Mouse (Mus musculus): Measurements from ENCODE around the gene Amd1. TPM values are rescaled to one million over a fixed set of nuclear protein-coding genes. Genes with fewer than 3 reads are reported as not detected.
A peak's percentile ranks its signal among the peaks of the same experiment; 100 is the strongest.

Gene Amd1
- polyA plus RNA-seq, 1 experiment from 2014 or later, result 110 TPM

DNA sequence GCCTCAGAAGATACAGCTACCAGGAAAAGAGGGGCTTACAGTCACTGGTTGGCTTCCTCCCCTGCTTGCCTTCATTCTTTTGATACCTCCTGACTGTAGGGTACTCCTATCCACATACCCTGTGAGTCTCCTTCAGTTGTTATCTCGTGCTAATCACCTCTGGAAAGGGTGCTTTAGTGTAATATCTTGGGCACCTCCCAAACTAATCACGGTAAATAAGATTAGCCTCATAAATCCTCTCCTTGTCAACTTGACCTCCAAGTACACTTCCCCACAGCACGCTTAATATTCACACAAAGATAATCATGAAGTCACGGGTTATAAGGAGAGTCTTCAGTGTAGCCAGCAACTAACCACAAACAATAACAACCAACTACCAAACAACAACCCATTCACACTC lies 40.0 kb upstream of the Amd1 start:
- Histone ChIP-seq H3K4me1 (ENCODE audit: control insufficient read depth, insufficient read depth, low read length) (no peaks in the 10 kb centered on the region), H3K4me2 (ENCODE audit: low read depth, severe bottlenecking) (no peak overlapping the region), H3K4me3 (ENCODE audit: low read depth, low read length) (no peak overlapping the region), H3K27ac (replicated peaks; ENCODE audit: low read depth, low read length) (no peak overlapping the region), H3K27me3 (ENCODE audit: control insufficient read depth, insufficient read depth, low read length) (no peaks in the 10 kb centered on the region), H3K9ac (ENCODE audit: low read length) (no peak overlapping the region), H3K9me3 (ENCODE audit: control insufficient read depth, low read length) (no peaks in the 10 kb centered on the region), H3K36me3 (ENCODE audit: control insufficient read depth, insufficient read depth, low read length) (no peaks in the 10 kb centered on the region)
- DNase-seq (ENCODE audit: low spot score) (no peak), ATAC-seq (ENCODE audit: insufficient number of reproducible peaks, low FRiP score, low TSS enrichment, low read depth) (no peak)
- WGBS, result 83% methylated on average over 4 of the region's 4 CpGs

DNA sequence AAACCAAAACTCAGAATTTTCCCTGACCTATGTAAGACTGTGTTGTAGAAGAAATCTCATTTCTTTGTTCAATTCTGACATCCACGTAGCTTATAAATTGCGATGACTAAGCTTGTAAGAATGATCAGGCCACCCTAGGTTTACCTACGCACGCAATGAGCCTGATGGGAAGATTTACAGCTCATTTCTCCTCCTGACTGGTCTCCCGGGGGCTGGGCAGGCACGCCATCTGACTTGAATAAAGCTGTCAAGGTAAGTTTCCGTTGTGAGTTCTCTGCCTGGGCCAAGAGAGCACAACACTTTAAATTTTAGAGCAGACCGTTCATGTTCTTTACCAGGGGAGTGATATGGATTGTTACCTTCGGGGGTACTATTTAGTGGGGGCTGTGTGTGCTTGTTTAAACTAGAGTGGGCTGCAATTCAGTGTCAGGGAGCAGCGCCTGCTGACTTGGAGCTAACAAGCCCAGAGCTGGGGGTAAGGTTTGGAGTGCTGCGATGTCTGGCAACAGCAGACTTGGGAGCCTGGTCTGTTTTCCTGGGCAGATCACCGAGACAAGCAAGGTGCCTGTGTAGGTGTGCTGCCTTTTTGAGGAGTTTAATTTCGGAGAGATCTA lies 37.5 kb upstream of the Amd1 start, which contains the start of gene Cdk19:
Gene Cdk19, plus strand, starts transcription at position 214 of the 614 bp plus-strand sequence.
- H3K4me3 ChIP-seq (ENCODE audit: low read depth, low read length), result no peak within 1 kb of the TSS
- H3K9me3 ChIP-seq (ENCODE audit: control insufficient read depth, low read length), result no peaks in the 10 kb centered on the region
- H3K4me2 ChIP-seq (ENCODE audit: low read depth, severe bottlenecking), result peak within 1 kb of the TSS; percentile 20; the same call in 1 of the 2 replicates
- H3K36me3 ChIP-seq (ENCODE audit: control insufficient read depth, insufficient read depth, low read length), result no peaks in the 10 kb centered on the region
- ATAC-seq (ENCODE audit: insufficient number of reproducible peaks, low FRiP score, low TSS enrichment, low read depth), result peak; percentile 47; the same call in 1 of the 2 replicates
- peak; percentile 65 for DNase-seq (ENCODE audit: low spot score)
- 15% methylated on average over 13 of the region's 13 CpGs for WGBS
- H3K4me1 ChIP-seq (ENCODE audit: control insufficient read depth, insufficient read depth, low read length), result no peaks in the 10 kb centered on the region
- H3K27me3 ChIP-seq (ENCODE audit: control insufficient read depth, insufficient read depth, low read length), result no peaks in the 10 kb centered on the region
- H3K27ac ChIP-seq (replicated peaks; ENCODE audit: low read depth, low read length), result 0 out of 2 replicates have a peak within 1 kb of the TSS, but pooled peaks have one; percentile 21
- no peak within 1 kb of the TSS; the same call in 1 of the 2 replicates for H3K9ac ChIP-seq (ENCODE audit: low read length)

DNA sequence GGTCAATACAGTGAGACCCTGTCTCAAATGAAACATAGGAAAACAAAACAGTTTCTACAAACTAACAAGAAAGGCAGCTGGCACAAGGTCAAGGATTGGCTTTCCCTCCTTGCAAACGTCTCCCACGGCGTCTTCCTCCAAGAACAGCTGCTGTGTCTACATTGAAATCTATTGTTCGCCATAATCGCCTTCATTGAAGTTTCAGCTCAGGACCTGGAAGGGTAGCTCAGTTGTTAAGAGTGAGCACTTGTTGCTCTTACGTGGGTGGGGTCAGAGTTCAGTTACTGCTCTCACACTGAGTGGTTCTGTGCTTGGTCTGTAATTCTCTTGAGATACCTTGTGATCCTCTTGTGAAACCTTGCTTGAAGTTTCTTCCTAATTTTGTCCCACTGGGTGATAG lies 30.9 kb upstream of the Amd1 start:
- 87% methylated on average over 6 of the region's 6 CpGs for WGBS
- ATAC-seq (ENCODE audit: insufficient number of reproducible peaks, low FRiP score, low TSS enrichment, low read depth), result no peak
- H3K4me2 ChIP-seq (ENCODE audit: low read depth, severe bottlenecking), result no peak overlapping the region

DNA sequence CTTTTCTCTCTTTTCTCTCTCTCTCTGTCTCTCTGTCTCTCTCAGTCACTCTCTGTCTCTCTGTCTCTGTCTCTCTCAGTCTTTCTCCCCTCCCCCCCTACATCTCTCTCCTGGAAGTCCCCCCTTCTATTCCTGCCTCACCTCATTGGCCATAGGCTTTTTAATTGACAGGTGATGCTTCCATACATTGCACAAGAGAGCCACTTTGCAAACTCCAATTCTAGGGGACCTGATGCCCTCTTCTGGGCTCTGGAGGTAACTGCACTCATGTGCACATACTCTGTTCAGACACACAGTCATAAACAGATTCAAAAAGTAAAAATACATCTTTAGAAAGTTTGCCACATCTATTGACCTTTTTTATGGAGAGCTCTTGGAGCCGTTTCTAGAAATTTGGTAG lies 28.3 kb upstream of the Amd1 start:
- Histone ChIP-seq H3K4me1 (ENCODE audit: control insufficient read depth, insufficient read depth, low read length) (no peaks in the 10 kb centered on the region), H3K9ac (ENCODE audit: low read length) (no peak overlapping the region), H3K36me3 (ENCODE audit: control insufficient read depth, insufficient read depth, low read length) (no peaks in the 10 kb centered on the region), H3K9me3 (ENCODE audit: control insufficient read depth, low read length) (no peaks in the 10 kb centered on the region), H3K27ac (replicated peaks; ENCODE audit: low read depth, low read length) (no peak overlapping the region), H3K4me2 (ENCODE audit: low read depth, severe bottlenecking) (no peak overlapping the region), H3K27me3 (ENCODE audit: control insufficient read depth, insufficient read depth, low read length) (no peaks in the 10 kb centered on the region), H3K4me3 (ENCODE audit: low read depth, low read length) (no peak overlapping the region)
- no peak for ATAC-seq (ENCODE audit: insufficient number of reproducible peaks, low FRiP score, low TSS enrichment, low read depth)
- DNase-seq (ENCODE audit: low spot score), result no peak
- WGBS, result 80% methylated on average over 1 of the region's 1 CpGs

More for the DNA sequence above, 30.9 kb upstream of the Amd1 start:
- no peak for DNase-seq (ENCODE audit: low spot score)
- Histone ChIP-seq H3K4me1 (ENCODE audit: control insufficient read depth, insufficient read depth, low read length) (no peaks in the 10 kb centered on the region), H3K9me3 (ENCODE audit: control insufficient read depth, low read length) (no peaks in the 10 kb centered on the region), H3K4me3 (ENCODE audit: low read depth, low read length) (no peak overlapping the region), H3K9ac (ENCODE audit: low read length) (no peak overlapping the region), H3K27me3 (ENCODE audit: control insufficient read depth, insufficient read depth, low read length) (no peaks in the 10 kb centered on the region), H3K27ac (replicated peaks; ENCODE audit: low read depth, low read length) (no peak overlapping the region), H3K36me3 (ENCODE audit: control insufficient read depth, insufficient read depth, low read length) (no peaks in the 10 kb centered on the region)

DNA sequence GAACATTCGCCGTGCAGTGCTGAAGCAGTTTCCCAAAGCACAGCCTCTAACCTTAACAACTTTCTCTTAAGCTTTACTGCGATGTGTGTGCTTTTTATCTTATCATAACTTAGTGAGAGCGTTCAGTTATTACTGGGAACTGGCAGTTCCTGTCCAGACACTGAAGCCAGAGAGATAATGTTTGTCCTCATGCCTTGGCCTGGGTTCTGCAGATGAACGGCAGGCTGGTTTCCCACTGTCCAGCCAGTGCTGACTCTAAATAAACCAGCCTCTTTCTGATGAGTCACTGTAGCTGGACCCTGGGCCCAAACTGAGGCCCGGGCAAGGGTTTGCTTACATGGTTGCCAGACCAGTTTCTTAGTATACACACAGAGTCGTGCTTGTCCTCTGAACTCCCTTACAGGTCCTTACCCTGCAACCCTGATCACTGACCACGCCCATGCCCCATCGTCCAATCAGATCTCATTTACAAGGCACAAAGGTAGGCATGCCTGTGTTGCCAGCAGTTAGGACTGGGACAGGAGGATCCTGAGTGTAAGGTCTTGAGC lies 26.1 kb upstream of the Amd1 start:
- no peak overlapping the region for H3K9ac ChIP-seq (ENCODE audit: low read length)
- no peaks in the 10 kb centered on the region for H3K4me1 ChIP-seq (ENCODE audit: control insufficient read depth, insufficient read depth, low read length)
- H3K4me3 ChIP-seq (ENCODE audit: low read depth, low read length), result no peak overlapping the region
- H3K9me3 ChIP-seq (ENCODE audit: control insufficient read depth, low read length), result no peaks in the 10 kb centered on the region
- no peaks in the 10 kb centered on the region for H3K36me3 ChIP-seq (ENCODE audit: control insufficient read depth, insufficient read depth, low read length)
- DNase-seq (ENCODE audit: low spot score) (no peak), ATAC-seq (ENCODE audit: insufficient number of reproducible peaks, low FRiP score, low TSS enrichment, low read depth) (no peak)
- H3K27ac ChIP-seq (replicated peaks; ENCODE audit: low read depth, low read length), result no peak overlapping the region
- H3K4me2 ChIP-seq (ENCODE audit: low read depth, severe bottlenecking), result no peak overlapping the region
- H3K27me3 ChIP-seq (ENCODE audit: control insufficient read depth, insufficient read depth, low read length), result no peaks in the 10 kb centered on the region
- 79% methylated on average over 9 of the region's 9 CpGs for WGBS

DNA sequence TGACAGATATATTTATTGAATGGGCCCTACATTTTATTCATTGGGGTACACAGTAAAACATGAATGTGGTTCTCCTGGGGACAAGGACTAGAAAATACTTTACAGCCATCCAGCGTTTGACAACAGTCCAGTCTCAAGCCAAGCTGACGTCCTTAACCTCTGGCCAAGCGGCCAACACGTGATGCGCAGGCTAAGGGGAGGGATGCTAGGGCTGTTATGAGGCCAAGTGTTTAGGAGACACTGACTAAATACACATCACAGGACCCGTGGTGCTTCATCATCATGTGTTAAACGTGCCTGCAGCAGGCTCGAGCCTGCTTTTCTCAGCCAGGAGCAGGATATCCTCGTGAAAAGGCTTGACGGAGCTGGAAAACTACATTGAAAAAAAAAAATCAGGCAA lies 18.3 kb upstream of the Amd1 start:
- 91% methylated on average over 10 of the region's 10 CpGs for WGBS
- no peaks in the 10 kb centered on the region for H3K4me1 ChIP-seq (ENCODE audit: control insufficient read depth, insufficient read depth, low read length)

DNA sequence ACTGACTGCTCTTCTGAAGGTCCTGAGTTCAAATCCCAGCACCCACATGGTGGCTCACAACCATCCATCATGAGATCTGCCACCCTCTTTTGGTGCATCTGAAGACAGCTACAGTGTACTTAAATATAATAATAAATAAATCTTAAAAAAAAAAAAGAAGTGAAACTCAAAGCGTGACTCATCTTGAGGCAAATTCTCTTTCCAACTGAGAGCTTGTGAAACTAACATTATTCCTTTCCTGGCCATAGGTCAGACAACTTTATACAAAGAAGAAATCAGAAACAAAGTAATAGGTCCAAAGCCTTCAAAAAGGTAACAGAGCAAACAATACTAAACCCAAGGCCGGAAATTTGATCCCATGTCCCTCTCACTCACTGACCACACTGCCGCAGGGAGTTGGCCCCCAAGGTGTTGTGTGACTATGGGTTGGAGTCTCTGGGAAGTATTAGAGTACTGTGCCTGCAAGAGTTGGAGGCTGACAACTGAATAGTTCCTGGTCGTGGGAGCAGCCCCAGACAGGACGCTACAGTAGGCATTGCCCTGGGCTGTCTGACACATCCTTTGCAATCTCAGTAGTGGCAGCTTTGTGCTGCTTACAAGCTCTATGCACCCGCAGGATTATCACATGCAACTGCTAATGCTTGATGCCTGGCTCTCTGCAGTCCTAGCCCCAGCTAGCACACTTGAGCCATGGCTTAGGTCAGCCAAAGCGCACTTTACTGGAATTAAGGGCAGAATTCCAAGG lies 15.0 kb upstream of the Amd1 start:
- H3K36me3 ChIP-seq (ENCODE audit: control insufficient read depth, insufficient read depth, low read length), result no peaks in the 10 kb centered on the region
- H3K4me2 ChIP-seq (ENCODE audit: low read depth, severe bottlenecking), result no peak overlapping the region
- DNase-seq (ENCODE audit: low spot score) (no peak), ATAC-seq (ENCODE audit: insufficient number of reproducible peaks, low FRiP score, low TSS enrichment, low read depth) (no peak)
- H3K4me3 ChIP-seq (ENCODE audit: low read depth, low read length), result no peak overlapping the region
- H3K9me3 ChIP-seq (ENCODE audit: control insufficient read depth, low read length), result no peaks in the 10 kb centered on the region
- no peak overlapping the region for H3K27ac ChIP-seq (replicated peaks; ENCODE audit: low read depth, low read length)
- no peaks in the 10 kb centered on the region for H3K4me1 ChIP-seq (ENCODE audit: control insufficient read depth, insufficient read depth, low read length)
- H3K9ac ChIP-seq (ENCODE audit: low read length), result no peak overlapping the region
- no peaks in the 10 kb centered on the region for H3K27me3 ChIP-seq (ENCODE audit: control insufficient read depth, insufficient read depth, low read length)
- 47% methylated on average over 7 of the region's 7 CpGs for WGBS

More for the DNA sequence above, 18.3 kb upstream of the Amd1 start:
- Histone ChIP-seq H3K4me3 (ENCODE audit: low read depth, low read length) (no peak overlapping the region), H3K27ac (replicated peaks; ENCODE audit: low read depth, low read length) (no peak overlapping the region), H3K9ac (ENCODE audit: low read length) (no peak overlapping the region), H3K4me2 (ENCODE audit: low read depth, severe bottlenecking) (no peak overlapping the region), H3K9me3 (ENCODE audit: control insufficient read depth, low read length) (no peaks in the 10 kb centered on the region), H3K36me3 (ENCODE audit: control insufficient read depth, insufficient read depth, low read length) (no peaks in the 10 kb centered on the region), H3K27me3 (ENCODE audit: control insufficient read depth, insufficient read depth, low read length) (no peaks in the 10 kb centered on the region)
- no peak for ATAC-seq (ENCODE audit: insufficient number of reproducible peaks, low FRiP score, low TSS enrichment, low read depth)
- DNase-seq (ENCODE audit: low spot score), result no peak

DNA sequence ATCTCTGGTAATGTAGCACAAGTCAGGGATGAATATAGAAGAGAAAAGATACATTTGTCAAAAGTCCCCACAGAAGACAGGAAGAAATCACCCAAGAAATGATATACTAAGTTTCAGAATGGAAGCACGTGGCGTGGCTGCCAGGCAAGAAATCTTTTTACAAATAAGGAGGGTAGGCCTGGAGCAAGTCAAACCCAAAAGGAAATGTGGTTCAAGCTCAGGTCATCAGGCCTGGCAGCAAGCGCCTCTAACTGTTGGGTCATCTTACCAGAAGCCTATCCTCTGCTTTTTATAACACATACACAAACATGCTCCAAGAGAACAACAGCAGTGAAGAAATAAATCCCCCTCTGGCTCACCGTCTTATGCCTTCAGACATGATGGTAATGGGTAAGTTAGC lies 10.8 kb upstream of the Amd1 start:
- DNase-seq (ENCODE audit: low spot score), result no peak
- H3K27me3 ChIP-seq (ENCODE audit: control insufficient read depth, insufficient read depth, low read length), result no peaks in the 10 kb centered on the region
- 69% methylated on average over 4 of the region's 4 CpGs for WGBS
- ATAC-seq (ENCODE audit: insufficient number of reproducible peaks, low FRiP score, low TSS enrichment, low read depth), result no peak
- no peak overlapping the region for H3K4me2 ChIP-seq (ENCODE audit: low read depth, severe bottlenecking)
- H3K4me3 ChIP-seq (ENCODE audit: low read depth, low read length), result no peak overlapping the region
- H3K9me3 ChIP-seq (ENCODE audit: control insufficient read depth, low read length), result no peaks in the 10 kb centered on the region
- no peak overlapping the region for H3K9ac ChIP-seq (ENCODE audit: low read length)
- H3K27ac ChIP-seq (replicated peaks; ENCODE audit: low read depth, low read length), result no peak overlapping the region
- no peaks in the 10 kb centered on the region for H3K36me3 ChIP-seq (ENCODE audit: control insufficient read depth, insufficient read depth, low read length)
- H3K4me1 ChIP-seq (ENCODE audit: control insufficient read depth, insufficient read depth, low read length), result no peaks in the 10 kb centered on the region
